Mouse (Mus musculus) heart, adult 2 months (tissue): ENCODE data around the gene Tspan9. TPM values are rescaled to one million over a fixed set of nuclear protein-coding genes. Genes with fewer than 3 reads are reported as not detected.

Source experiments
- DNase-seq, 2 experiments: peaks; one replicate each; pipeline ENCODE4 v3.0.0; 2021
- H3K27ac ChIP-seq: fragments of 200-600 bp; 2 replicates; pipeline ENCODE4 v1.8.1; 2022
- H3K27me3 ChIP-seq: fragments of 200-500 bp; 2 replicates; pipeline ENCODE4 v1.6.1; 2012; ENCODE audit warnings: mild to moderate bottlenecking, low read length, inconsistent platforms, mixed read lengths; ENCODE audit not compliant: control insufficient read depth, insufficient read depth
- H3K36me3 ChIP-seq: fragments of 200-500 bp; 2 replicates; pipeline ENCODE4 v1.6.1; 2012; ENCODE audit warnings: low read length, inconsistent platforms; ENCODE audit not compliant: control insufficient read depth, insufficient read depth
- H3K4me1 ChIP-seq: fragments of 200-500 bp; 2 replicates; pipeline ENCODE4 v1.6.1; 2011; ENCODE audit warnings: low read length; ENCODE audit not compliant: control insufficient read depth, insufficient read depth
- H3K4me3 ChIP-seq: fragments of 200-600 bp; 2 replicates; pipeline ENCODE4 v1.8.1; 2022
- H3K79me2 ChIP-seq: fragments of 200-500 bp; replicated peaks from 2 replicates; pipeline ENCODE4 v1.6.1; 2012; ENCODE audit warnings: mild to moderate bottlenecking, inconsistent platforms, low read length, moderate library complexity, mixed read lengths; ENCODE audit not compliant: control insufficient read depth, insufficient read depth
- H3K9ac ChIP-seq: fragments of 200-500 bp; 2 replicates; pipeline ENCODE4 v1.6.1; 2012; ENCODE audit warnings: low read depth, mild to moderate bottlenecking, control low read depth, inconsistent platforms, low read length, mixed read lengths
- CTCF ChIP-seq: fragments of 200-600 bp; IDR thresholded peaks from 2 replicates; pipeline ENCODE4 v1.8.1; 2022; ENCODE audit warnings: antibody characterized with exemption, mild to moderate bottlenecking, moderate library complexity
- EP300 ChIP-seq: fragments of 200-500 bp; IDR thresholded peaks from 2 replicates; pipeline ENCODE4 v1.6.1; 2011; ENCODE audit warnings: low read depth, low read length, control low read depth; ENCODE audit not compliant: insufficient read depth
- POLR2A ChIP-seq: fragments of 200-500 bp; IDR thresholded peaks from 2 replicates; pipeline ENCODE4 v1.6.1; 2011; ENCODE audit warnings: mild to moderate bottlenecking, low read depth, low read length, control low read depth; ENCODE audit not compliant: insufficient read depth
- WGBS: fragments of 180-500 bp; shearing (Covaris S2); methylation state at CpG from one replicate; pipeline ENCODE4 v1.1.7; 2018; 5-methylcytosine and 5-hydroxymethylcytosine counted together
- intact Hi-C: fragments of 180-260 bp; cut with DNase I; formaldehyde crosslinking; loops from one replicate; pipeline ENCODE4 v1.15.1; 2025
- polyA plus RNA-seq: library from polyadenylated mRNA; depleted of rRNA; stranded (reverse); fragments of >200 nt; gene quantifications from 2 replicates; pipeline ENCODE4 v1.2.3, GENCODE M21; 2012
- total RNA-seq, 2 experiments: library from RNA; stranded (reverse); gene quantifications; 2 replicates each; pipeline ENCODE4 v1.2.3; 2021

The Tspan9 gene
- total and polyA plus RNA-seq, 3 experiments: 84.9 to 104 (median 88.5) TPM

GRCm38 (mm10) chr6:127948656-127949055, 194.7 kb downstream of the Tspan9 start:
- TF ChIP-seq POLR2A: no peak
- TF ChIP-seq EP300: no peak
- TF ChIP-seq CTCF: no peak
- intact Hi-C loops: loop anchor here (5.0 to 10.0 kb wide), 2 partner anchors 331 to 444 kb away; no protein-coding TSS in a partner anchor

GRCm38 (mm10) chr6:127945725-127946124, 197.7 kb downstream of the Tspan9 start:
- Histone ChIP-seq H3K9ac (no peak overlapping the region), H3K4me1 (no peaks in the 10 kb centered on the region), H3K36me3 (no peaks in the 10 kb centered on the region), H3K79me2 (no peaks in the 10 kb centered on the region), H3K27ac (no peak overlapping the region), H3K27me3 (no peaks in the 10 kb centered on the region), H3K4me3 (no peak overlapping the region)
- intact Hi-C loops: loop anchor here (5.0 to 10.0 kb wide), 2 partner anchors 328 to 441 kb away; no protein-coding TSS in a partner anchor
- WGBS: 62% methylated on average over 9 of the region's 9 CpGs
- peak; percentile 48 to 69 for DNase-seq
- TF ChIP-seq CTCF (peak; percentile 76), POLR2A (no peak), EP300 (0 out of 2 replicates have a peak, but pooled peaks have one; percentile 58)

More at GRCm38 (mm10) chr6:127948656-127949055, 194.7 kb downstream of the Tspan9 start:
- no peaks in the 10 kb centered on the region for H3K27me3 ChIP-seq
- WGBS: 78% methylated on average over 9 of the region's 9 CpGs
- no peak overlapping the region for H3K9ac ChIP-seq
- H3K4me1 ChIP-seq: no peaks in the 10 kb centered on the region
- H3K79me2 ChIP-seq: no peaks in the 10 kb centered on the region
- H3K36me3 ChIP-seq: no peaks in the 10 kb centered on the region
- no peak overlapping the region for H3K4me3 ChIP-seq
- no peak for DNase-seq
- no peak overlapping the region for H3K27ac ChIP-seq

- WGBS: 93% methylated on average over 8 of the region's 8 CpGs
- Histone ChIP-seq H3K9ac (no peak overlapping the region), H3K79me2 (no peaks in the 10 kb centered on the region), H3K4me3 (no peak overlapping the region), H3K27me3 (no peaks in the 10 kb centered on the region), H3K27ac (no peak overlapping the region), H3K4me1 (no peaks in the 10 kb centered on the region), H3K36me3 (no peaks in the 10 kb centered on the region)
- intact Hi-C loops: loop anchor here (10.0 kb wide), 1 partner anchor 438 kb away; no protein-coding TSS in a partner anchor
- no peak for TF ChIP-seq POLR2A
- TF ChIP-seq CTCF: no peak
- TF ChIP-seq EP300: no peak
- DNase-seq: no peak
These were observed 201.0 kb downstream of the Tspan9 start for GRCm38 (mm10) chr6:127942421-127942820.

GRCm38 (mm10) chr6:127935105-127935504, 208.3 kb downstream of the Tspan9 start:
- Histone ChIP-seq H3K27ac (no peak overlapping the region), H3K79me2 (no peaks in the 10 kb centered on the region), H3K9ac (no peak overlapping the region), H3K27me3 (no peaks in the 10 kb centered on the region), H3K4me1 (no peaks in the 10 kb centered on the region), H3K4me3 (no peak overlapping the region), H3K36me3 (no peaks in the 10 kb centered on the region)
- DNase-seq: no peak
- WGBS: 77% methylated on average over 3 of the region's 3 CpGs
- TF ChIP-seq CTCF (no peak), EP300 (no peak), POLR2A (no peak)
- intact Hi-C loops: no loop called here

- no peaks in the 10 kb centered on the region for H3K79me2 ChIP-seq
- intact Hi-C loops: no loop called here
- H3K27ac ChIP-seq: no peak overlapping the region
These were observed 209.6 kb downstream of the Tspan9 start for GRCm38 (mm10) chr6:127933841-127934240.

GRCm38 (mm10) chr6:127932697-127933096, 210.7 kb downstream of the Tspan9 start:
- TF ChIP-seq CTCF (no peak), POLR2A (no peak), EP300 (no peak)
- no peak overlapping the region for H3K27ac ChIP-seq

More at GRCm38 (mm10) chr6:127933841-127934240, 209.6 kb downstream of the Tspan9 start:
- no peaks in the 10 kb centered on the region for H3K4me1 ChIP-seq
- H3K4me3 ChIP-seq: no peak overlapping the region
- no peaks in the 10 kb centered on the region for H3K36me3 ChIP-seq
- no peak overlapping the region for H3K9ac ChIP-seq
- TF ChIP-seq POLR2A (no peak), CTCF (no peak), EP300 (no peak)
- peak; percentile 33 to 38 for DNase-seq
- WGBS: 81% methylated on average over 5 of the region's 5 CpGs
- no peaks in the 10 kb centered on the region for H3K27me3 ChIP-seq

More at GRCm38 (mm10) chr6:127932697-127933096, 210.7 kb downstream of the Tspan9 start:
- no peaks in the 10 kb centered on the region for H3K27me3 ChIP-seq
- H3K4me3 ChIP-seq: no peak overlapping the region
- no peaks in the 10 kb centered on the region for H3K79me2 ChIP-seq
- no peaks in the 10 kb centered on the region for H3K36me3 ChIP-seq
- 37% methylated on average over 5 of the region's 5 CpGs for WGBS
- intact Hi-C loops: no loop called here
- DNase-seq: peak in 1 of 2 experiments; percentile 18
- H3K9ac ChIP-seq: no peak overlapping the region
- no peaks in the 10 kb centered on the region for H3K4me1 ChIP-seq
